In the genomic region with DNA sequence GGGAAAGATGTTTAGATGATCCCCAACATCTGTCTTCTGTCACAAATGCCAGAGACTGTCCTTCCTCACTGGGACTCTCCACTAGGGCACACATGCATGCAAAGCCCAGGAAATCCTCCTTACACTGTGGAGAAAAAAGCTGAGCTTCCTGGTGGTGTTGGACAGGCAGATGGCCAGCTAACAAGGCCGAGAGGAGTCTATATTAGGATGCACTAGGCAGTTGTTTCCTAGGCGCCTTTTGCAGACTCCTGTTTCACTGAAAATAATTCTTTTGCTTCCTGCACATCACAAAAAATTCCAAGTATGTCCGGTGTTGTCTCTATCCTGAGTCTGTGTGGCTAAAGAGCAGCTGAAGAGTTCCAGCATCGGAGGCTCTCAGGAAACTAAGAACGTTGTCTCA, we compare ENCODE assay signal across 10 mouse cellular contexts. TPM values are rescaled to one million over a fixed set of nuclear protein-coding genes. Genes with fewer than 3 reads are reported as not detected.
DNase-seq lines count a peak whose midpoint lies in the region; ATAC-seq and TF ChIP-seq lines count a peak whose summit lies in the region.
"Had no signal": no experiment of that assay in that cellular context is flagged by ENCODE, and none has a peak within 500 bp of the region (broad histone marks: within the 10 kb centered on the region; RNA-seq: fewer than 3 reads in every experiment).

No protein-coding gene starts in this region.

- H3K9me3 ChIP-seq in hindbrain, embryonic 10.5 days: no peaks in the 10 kb centered on the region
- H3K9me3 ChIP-seq in hindbrain, embryonic 13.5 days: no peaks in the 10 kb centered on the region
- H3K9me3 ChIP-seq in heart, embryonic 14.5 days (ENCODE audit: control insufficient read depth, low read length): no peaks in the 10 kb centered on the region
- no peaks in the 10 kb centered on the region for H3K9me3 ChIP-seq in kidney, postnatal 0 days (replicated peaks; ENCODE audit: low read length)
- H3K9me3 ChIP-seq: midbrain, embryonic 12.5 days had no signal

- H3K4me3 ChIP-seq in hindbrain, embryonic 10.5 days: no peak overlapping the region
- no peak overlapping the region for H3K4me3 ChIP-seq in hindbrain, embryonic 13.5 days
- H3K4me3 ChIP-seq in cortical plate, adult 2 months (ENCODE audit: insufficient read depth, low read length): no peak overlapping the region
- no peak overlapping the region for H3K4me3 ChIP-seq in heart, embryonic 14.5 days (ENCODE audit: control insufficient read depth in 1 of 2, insufficient read depth in 1 of 2, low read depth in 1 of 2, low read length in 2 of 2)
- H3K4me3 ChIP-seq in kidney, postnatal 0 days (replicated peaks; ENCODE audit: low read depth, low read length): no peak overlapping the region
- H3K4me3 ChIP-seq: midbrain, embryonic 12.5 days had no signal

- H3K9ac ChIP-seq in hindbrain, embryonic 13.5 days: no peak overlapping the region
- peak overlapping the region; percentile 41; the same call in 1 of the 2 replicates for H3K9ac ChIP-seq in heart, embryonic 14.5 days (ENCODE audit: low read length)
- H3K9ac ChIP-seq in kidney, postnatal 0 days (ENCODE audit: low read depth, low read length): no peak overlapping the region
- H3K9ac ChIP-seq: midbrain, embryonic 12.5 days had no signal

- TF ChIP-seq POLR2A in cortical plate, adult 2 months (IDR thresholded peaks at IDR 0.05; ENCODE audit: extremely low read depth, insufficient read depth, low read length): no peak

- TF ChIP-seq CTCF in cortical plate, adult 2 months (IDR thresholded peaks at IDR 0.05; ENCODE audit: extremely low read depth, insufficient read depth, low read length): no peak
- TF ChIP-seq CTCF in kidney, postnatal 0 days (IDR thresholded peaks at IDR 0.05; ENCODE audit: low read depth): no peak

- no peaks in the 10 kb centered on the region for H3K27me3 ChIP-seq in hindbrain, embryonic 10.5 days (ENCODE audit: insufficient read depth, poor library complexity, severe bottlenecking)
- H3K27me3 ChIP-seq in hindbrain, embryonic 13.5 days: no peaks in the 10 kb centered on the region
- no peaks in the 10 kb centered on the region for H3K27me3 ChIP-seq in heart, embryonic 14.5 days (ENCODE audit: control insufficient read depth, insufficient read depth, low read length)
- no peaks in the 10 kb centered on the region for H3K27me3 ChIP-seq in kidney, postnatal 0 days (ENCODE audit: insufficient read depth, low read length)
- H3K27me3 ChIP-seq: CH12.LX; midbrain, embryonic 12.5 days had no signal

- ATAC-seq in hindbrain, embryonic 13.5 days (ENCODE audit: low FRiP score): no peak
- no peak for ATAC-seq in heart, embryonic 14.5 days (ENCODE audit: insufficient number of reproducible peaks, insufficient read depth, low FRiP score, low read depth)
- no peak for ATAC-seq in kidney, postnatal 0 days (replicated peaks; ENCODE audit: low FRiP score, low read depth)
- ATAC-seq in activated CD4-positive, CD25-positive, alpha-beta regulatory T cell, adult 4 months: no peak

- peak overlapping the region; percentile 35; the same call in 1 of the 2 replicates for H3K27ac ChIP-seq in hindbrain, embryonic 10.5 days
- H3K27ac ChIP-seq in hindbrain, embryonic 13.5 days: no peak overlapping the region
- peak overlapping the region; percentile 80 for H3K27ac ChIP-seq in cortical plate, adult 2 months (ENCODE audit: insufficient read depth, low read length)
- peak overlapping the region; percentile 36 to 67 for H3K27ac ChIP-seq in heart, embryonic 14.5 days (replicated peaks in 1 of 2; ENCODE audit: control insufficient read depth in 1 of 2, insufficient read depth in 1 of 2, low read depth in 2 of 2, low read length in 2 of 2)
- peak overlapping the region; percentile 51; the same call in 1 of the 2 replicates for H3K27ac ChIP-seq in kidney, postnatal 0 days
- H3K27ac ChIP-seq: midbrain, embryonic 12.5 days had no signal

- H3K4me1 ChIP-seq in hindbrain, embryonic 10.5 days (replicated peaks): peaks cover 49% of the 10 kb centered on the region
- H3K4me1 ChIP-seq in hindbrain, embryonic 13.5 days (replicated peaks): peaks cover 50% of the 10 kb centered on the region
- peaks cover 22% of the 10 kb centered on the region for H3K4me1 ChIP-seq in cortical plate, adult 2 months (ENCODE audit: control insufficient read depth, insufficient read depth, low read length)
- H3K4me1 ChIP-seq in heart, embryonic 14.5 days (ENCODE audit: control insufficient read depth in 2 of 2, insufficient read depth in 2 of 2, low read length in 2 of 2): peaks cover 9 to 32% of the 10 kb centered on the region in 2 experiments
- H3K4me1 ChIP-seq in kidney, postnatal 0 days (replicated peaks; ENCODE audit: insufficient read depth, low read length): peaks cover 29% of the 10 kb centered on the region

- 81% methylated on average over 5 of the region's 5 CpGs for WGBS in hindbrain, embryonic 10.5 days
- WGBS in hindbrain, embryonic 13.5 days: 79% methylated on average over 5 of the region's 5 CpGs
- 28% methylated on average over 5 of the region's 5 CpGs for WGBS in heart, embryonic 14.5 days
- 37% methylated on average over 5 of the region's 5 CpGs for WGBS in kidney, postnatal 0 days

- no peak for DNase-seq in hindbrain, embryonic 10.5 days (ENCODE audit: low spot score)
- peak; percentile 63 for DNase-seq in kidney, postnatal 0 days (ENCODE audit: low spot score)
- DNase-seq in testis, postnatal 14 days (ENCODE audit: low spot score): no peak
- DNase-seq in frontal cortex, postnatal 14 days (ENCODE audit: low spot score in 2 of 2): no peak

- H3K36me3 ChIP-seq in hindbrain, embryonic 10.5 days: peaks cover 16% of the 10 kb centered on the region; the same call in 1 of the 2 replicates
- H3K36me3 ChIP-seq in hindbrain, embryonic 13.5 days: no peaks in the 10 kb centered on the region
- peaks cover 2% of the 10 kb centered on the region; the same call in 1 of the 2 replicates for H3K36me3 ChIP-seq in heart, embryonic 14.5 days (ENCODE audit: control insufficient read depth, insufficient read depth, low read length)
- no peaks in the 10 kb centered on the region for H3K36me3 ChIP-seq in kidney, postnatal 0 days (ENCODE audit: insufficient read depth, low read length)
- H3K36me3 ChIP-seq: midbrain, embryonic 12.5 days had no signal

- H3K4me2 ChIP-seq in hindbrain, embryonic 13.5 days: no peak overlapping the region
- H3K4me2 ChIP-seq in heart, embryonic 14.5 days (ENCODE audit: low read length): no peak overlapping the region
- H3K4me2 ChIP-seq in kidney, postnatal 0 days (ENCODE audit: low read length): no peak overlapping the region
- H3K4me2 ChIP-seq: midbrain, embryonic 12.5 days had no signal

RNA-seq across cellular contexts. Expression of a gene that starts 3.8 kb away (rescaled TPM):
- 3.5 and 4.1 TPM in 2 replicates for polyA plus RNA-seq in hindbrain, embryonic 10.5 days (2016; fragmentation: Nextera tagmentation; extraction: Ambion mirVana)
- polyA plus RNA-seq in hindbrain, embryonic 13.5 days (2015; fragmentation: Nextera tagmentation; extraction: Ambion mirVana): 2.9 and 3.1 TPM in 2 replicates
- 0.08 and 0.28 TPM in 2 replicates for polyA plus RNA-seq in cortical plate, adult 2 months (2012; rRNA removed)
- 1.8 and 2.8 TPM in 2 replicates for polyA plus RNA-seq in heart, embryonic 14.5 days (2014; fragmentation: Nextera tagmentation; extraction: Ambion mirVana)
- polyA plus RNA-seq in kidney, postnatal 0 days (2015; fragmentation: Nextera tagmentation; extraction: Ambion mirVana): 1.3 and 2.0 TPM in 2 replicates
- polyA plus RNA-seq in activated CD4-positive, CD25-positive, alpha-beta regulatory T cell, adult 4 months (2017; shearing (Covaris generic)): 10 to 100 TPM in 1 of 2 experiments, 1 to 10 TPM in 1; 4.4 to 12.2 TPM

RNA-seq across cellular contexts. Expression of a gene that starts 22.3 kb away (rescaled TPM):
- 75.3 and 104 TPM in 2 replicates for polyA plus RNA-seq in hindbrain, embryonic 10.5 days (2016; fragmentation: Nextera tagmentation; extraction: Ambion mirVana)
- 51.2 and 52.0 TPM in 2 replicates for polyA plus RNA-seq in hindbrain, embryonic 13.5 days (2015; fragmentation: Nextera tagmentation; extraction: Ambion mirVana)
- 172 and 175 TPM in 2 replicates for polyA plus RNA-seq in cortical plate, adult 2 months (2012; rRNA removed)
- 89.2 and 92.4 TPM in 2 replicates for polyA plus RNA-seq in heart, embryonic 14.5 days (2014; fragmentation: Nextera tagmentation; extraction: Ambion mirVana)
- polyA plus RNA-seq in kidney, postnatal 0 days (2015; fragmentation: Nextera tagmentation; extraction: Ambion mirVana): 81.6 and 82.7 TPM in 2 replicates
- polyA plus RNA-seq in activated CD4-positive, CD25-positive, alpha-beta regulatory T cell, adult 4 months (2017; shearing (Covaris generic)): 10 to 100 TPM; 22.9 to 26.6 TPM

RNA-seq across cellular contexts. Expression of a gene that starts 50.2 kb away (rescaled TPM):
- 246 and 275 TPM in 2 replicates for polyA plus RNA-seq in hindbrain, embryonic 10.5 days (2016; fragmentation: Nextera tagmentation; extraction: Ambion mirVana)
- 88.3 and 90.3 TPM in 2 replicates for polyA plus RNA-seq in hindbrain, embryonic 13.5 days (2015; fragmentation: Nextera tagmentation; extraction: Ambion mirVana)
- 31.0 and 33.9 TPM in 2 replicates for polyA plus RNA-seq in cortical plate, adult 2 months (2012; rRNA removed)
- 117 and 119 TPM in 2 replicates for polyA plus RNA-seq in heart, embryonic 14.5 days (2014; fragmentation: Nextera tagmentation; extraction: Ambion mirVana)
- polyA plus RNA-seq in kidney, postnatal 0 days (2015; fragmentation: Nextera tagmentation; extraction: Ambion mirVana): 168 and 193 TPM in 2 replicates
- 10 to 100 TPM; 74.5 to 93.6 TPM for polyA plus RNA-seq in activated CD4-positive, CD25-positive, alpha-beta regulatory T cell, adult 4 months (2017; shearing (Covaris generic))

RNA-seq across cellular contexts. Expression of a gene that starts 52.1 kb away (rescaled TPM):
- 38.3 and 39.8 TPM in 2 replicates for polyA plus RNA-seq in hindbrain, embryonic 10.5 days (2016; fragmentation: Nextera tagmentation; extraction: Ambion mirVana)
- 40.5 and 40.8 TPM in 2 replicates for polyA plus RNA-seq in hindbrain, embryonic 13.5 days (2015; fragmentation: Nextera tagmentation; extraction: Ambion mirVana)
- polyA plus RNA-seq in cortical plate, adult 2 months (2012; rRNA removed): 33.2 and 34.1 TPM in 2 replicates
- polyA plus RNA-seq in heart, embryonic 14.5 days (2014; fragmentation: Nextera tagmentation; extraction: Ambion mirVana): 27.6 and 29.8 TPM in 2 replicates
- 25.8 and 29.6 TPM in 2 replicates for polyA plus RNA-seq in kidney, postnatal 0 days (2015; fragmentation: Nextera tagmentation; extraction: Ambion mirVana)
- 10 to 100 TPM; 52.3 to 56.8 TPM for polyA plus RNA-seq in activated CD4-positive, CD25-positive, alpha-beta regulatory T cell, adult 4 months (2017; shearing (Covaris generic))

RNA-seq across cellular contexts. Expression of a gene that starts 58.0 kb away (rescaled TPM):
- polyA plus RNA-seq in hindbrain, embryonic 10.5 days (2016; fragmentation: Nextera tagmentation; extraction: Ambion mirVana): 959 and 1,179 TPM in 2 replicates
- 659 and 664 TPM in 2 replicates for polyA plus RNA-seq in hindbrain, embryonic 13.5 days (2015; fragmentation: Nextera tagmentation; extraction: Ambion mirVana)
- polyA plus RNA-seq in cortical plate, adult 2 months (2012; rRNA removed): 578 and 595 TPM in 2 replicates
- 778 and 789 TPM in 2 replicates for polyA plus RNA-seq in heart, embryonic 14.5 days (2014; fragmentation: Nextera tagmentation; extraction: Ambion mirVana)
- 1,162 and 1,196 TPM in 2 replicates for polyA plus RNA-seq in kidney, postnatal 0 days (2015; fragmentation: Nextera tagmentation; extraction: Ambion mirVana)
- polyA plus RNA-seq in activated CD4-positive, CD25-positive, alpha-beta regulatory T cell, adult 4 months (2017; shearing (Covaris generic)): 1,000 to 10,000 TPM; 3,242 to 3,314 TPM
